14 mouse cellular contexts compared by ENCODE assay signal in genomic region chr12:99440953-99441352, GRCm38 (mm10).
"Had no signal": no experiment of that assay in that cellular context is flagged by ENCODE, and none has a peak within 500 bp of the region (broad histone marks: within the 10 kb centered on the region; RNA-seq: fewer than 3 reads in every experiment).

No protein-coding gene starts in this region.

- ATAC-seq: intestine, postnatal 0 days; lung, postnatal 0 days had no signal

- H3K4me3 ChIP-seq: layer of hippocampus, adult 2 months; limb, embryonic 10.5 days; liver, embryonic 15.5 days; midbrain, embryonic 13.5 days; neural tube, embryonic 12.5 days had no signal

- H3K9me3 ChIP-seq: limb, embryonic 10.5 days; liver, embryonic 15.5 days; midbrain, embryonic 13.5 days; neural tube, embryonic 12.5 days had no signal

- DNase-seq: kidney, adult 8-10 months; kidney, postnatal 4 days; lung, adult 2 months; lung, postnatal 36 days; right cerebral cortex, adult 18-20 months; thymus, adult 18-20 months; thymus, postnatal 14 days had no signal

- H3K36me3 ChIP-seq: limb, embryonic 10.5 days; liver, embryonic 15.5 days; midbrain, embryonic 13.5 days; neural tube, embryonic 12.5 days had no signal

- H3K27me3 ChIP-seq: liver, embryonic 15.5 days; midbrain, embryonic 13.5 days; neural tube, embryonic 12.5 days had no signal
